Mouse (Mus musculus): Measurements from ENCODE around the gene Kcnip1. TPM values are rescaled to one million over a fixed set of nuclear protein-coding genes. Genes with fewer than 3 reads are reported as not detected.

Gene Kcnip1
- polyA plus RNA-seq, 1 experiment from 2014 or later = 3.9 TPM

DNA sequence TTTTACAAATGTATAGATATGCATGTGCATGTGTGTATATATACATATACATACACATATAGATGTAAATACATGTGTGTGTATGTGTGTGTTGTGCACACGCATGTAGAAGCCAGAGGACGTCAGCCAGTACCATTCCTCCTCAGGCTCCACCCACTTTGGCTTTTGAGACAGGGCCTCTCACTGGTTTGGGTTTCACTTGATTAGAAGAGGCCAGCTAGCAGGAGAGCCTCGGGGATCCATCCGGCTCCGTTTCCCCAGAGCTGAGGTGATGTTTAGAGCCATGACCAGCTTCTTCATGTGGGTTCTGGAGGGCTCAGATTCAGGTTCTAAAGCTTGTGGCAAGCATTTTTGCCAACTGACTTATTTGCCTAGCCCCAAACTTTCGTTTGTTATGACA, 89.5 kb downstream of the Kcnip1 start:
- DNase-seq (ENCODE audit: low spot score) (no peak), ATAC-seq (ENCODE audit: low FRiP score, low TSS enrichment) (no peak)
- WGBS = 63% methylated on average over 6 of the region's 6 CpGs
- H3K4me3 ChIP-seq (ENCODE audit: low read depth, low read length) = no peak overlapping the region
- TF ChIP-seq EP300 (optimal IDR thresholded peaks at IDR 0.05) = no peak
- TF ChIP-seq CTCF (IDR thresholded peaks at IDR 0.05; ENCODE audit: low read depth) = no peak
- H3K27me3 ChIP-seq (ENCODE audit: control insufficient read depth, insufficient read depth, low read length) = no peaks in the 10 kb centered on the region
- no peak overlapping the region for H3K4me2 ChIP-seq (replicated peaks; ENCODE audit: low read depth)
- no peak overlapping the region for H3K27ac ChIP-seq (replicated peaks)
- H3K4me1 ChIP-seq (replicated peaks; ENCODE audit: control insufficient read depth, insufficient read depth) = no peaks in the 10 kb centered on the region
- H3K9ac ChIP-seq (ENCODE audit: low read length) = no peak overlapping the region
- no peaks in the 10 kb centered on the region for H3K36me3 ChIP-seq (ENCODE audit: control insufficient read depth, insufficient read depth, low read length)
- H3K9me3 ChIP-seq (ENCODE audit: control insufficient read depth, low read length) = no peaks in the 10 kb centered on the region

DNA sequence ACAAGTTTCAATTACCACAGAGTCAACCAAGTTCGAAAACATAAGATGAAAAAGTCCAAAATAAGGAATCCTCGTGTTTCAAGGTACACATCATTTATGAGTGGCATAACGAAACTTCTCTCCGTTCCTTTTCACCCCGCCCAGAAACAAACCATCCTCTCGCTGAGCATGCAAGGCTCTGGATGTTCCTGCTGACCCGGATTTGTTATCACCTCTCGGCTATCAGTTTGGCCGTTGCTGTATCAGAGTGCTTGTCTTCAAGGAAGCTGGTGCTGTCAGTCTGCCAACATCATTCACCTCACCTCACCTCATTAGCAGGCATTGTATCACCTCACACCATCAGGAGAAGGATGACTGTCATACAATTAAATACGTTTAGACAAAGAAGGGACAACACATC, 90.6 kb downstream of the Kcnip1 start:
- TF ChIP-seq EP300 (optimal IDR thresholded peaks at IDR 0.05) (no peak), CTCF (IDR thresholded peaks at IDR 0.05; ENCODE audit: low read depth) (no peak)
- no peaks in the 10 kb centered on the region for H3K27me3 ChIP-seq (ENCODE audit: control insufficient read depth, insufficient read depth, low read length)
- no peaks in the 10 kb centered on the region for H3K36me3 ChIP-seq (ENCODE audit: control insufficient read depth, insufficient read depth, low read length)
- H3K4me3 ChIP-seq (ENCODE audit: low read depth, low read length) = no peak overlapping the region
- no peak overlapping the region for H3K9ac ChIP-seq (ENCODE audit: low read length)
- no peaks in the 10 kb centered on the region for H3K4me1 ChIP-seq (replicated peaks; ENCODE audit: control insufficient read depth, insufficient read depth)
- no peak overlapping the region for H3K4me2 ChIP-seq (replicated peaks; ENCODE audit: low read depth)
- H3K27ac ChIP-seq (replicated peaks) = no peak overlapping the region
- WGBS = 69% methylated on average over 10 of the region's 10 CpGs
- DNase-seq (ENCODE audit: low spot score) = no peak
- ATAC-seq (ENCODE audit: low FRiP score, low TSS enrichment) = no peak
- H3K9me3 ChIP-seq (ENCODE audit: control insufficient read depth, low read length) = no peaks in the 10 kb centered on the region

DNA sequence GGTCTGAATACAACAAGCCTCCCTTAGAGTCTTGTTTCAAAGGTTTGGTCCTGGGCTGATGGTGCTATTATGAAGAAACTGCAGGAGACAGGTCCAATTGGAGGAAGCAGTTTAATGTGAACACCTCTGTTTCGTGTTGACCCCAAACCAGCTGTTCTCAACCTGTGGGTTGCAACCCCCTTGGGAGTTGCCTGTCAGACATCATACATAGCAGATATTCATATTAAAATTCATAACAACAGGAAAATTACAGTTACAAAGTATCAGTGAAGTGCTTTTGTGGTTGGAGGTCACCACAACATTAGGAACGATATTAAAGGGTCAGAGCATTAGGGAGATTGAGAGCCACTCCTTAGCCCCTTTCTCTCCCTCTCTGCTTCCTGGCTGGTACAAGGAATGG, 91.2 kb downstream of the Kcnip1 start:
- ATAC-seq (ENCODE audit: low FRiP score, low TSS enrichment) = no peak
- no peaks in the 10 kb centered on the region for H3K9me3 ChIP-seq (ENCODE audit: control insufficient read depth, low read length)
- no peak overlapping the region for H3K4me2 ChIP-seq (replicated peaks; ENCODE audit: low read depth)
- no peaks in the 10 kb centered on the region for H3K36me3 ChIP-seq (ENCODE audit: control insufficient read depth, insufficient read depth, low read length)
- no peak for DNase-seq (ENCODE audit: low spot score)
- H3K27ac ChIP-seq (replicated peaks) = no peak overlapping the region
- H3K4me3 ChIP-seq (ENCODE audit: low read depth, low read length) = no peak overlapping the region
- no peaks in the 10 kb centered on the region for H3K4me1 ChIP-seq (replicated peaks; ENCODE audit: control insufficient read depth, insufficient read depth)
- no peak overlapping the region for H3K9ac ChIP-seq (ENCODE audit: low read length)
- TF ChIP-seq CTCF (IDR thresholded peaks at IDR 0.05; ENCODE audit: low read depth) (no peak), EP300 (optimal IDR thresholded peaks at IDR 0.05) (no peak)
- 66% methylated on average over 2 of the region's 2 CpGs for WGBS
- H3K27me3 ChIP-seq (ENCODE audit: control insufficient read depth, insufficient read depth, low read length) = no peaks in the 10 kb centered on the region

GRCm38 (mm10) chr11:33891084-33891483, 101.9 kb downstream of the Kcnip1 start:
- WGBS = 64% methylated on average over 4 of the region's 4 CpGs
- ATAC-seq (ENCODE audit: low FRiP score, low TSS enrichment) (no peak), DNase-seq (ENCODE audit: low spot score) (no peak)
- Histone ChIP-seq H3K9ac (ENCODE audit: low read length) (no peak overlapping the region), H3K36me3 (ENCODE audit: control insufficient read depth, insufficient read depth, low read length) (no peaks in the 10 kb centered on the region), H3K4me1 (replicated peaks; ENCODE audit: control insufficient read depth, insufficient read depth) (no peaks in the 10 kb centered on the region), H3K9me3 (ENCODE audit: control insufficient read depth, low read length) (no peaks in the 10 kb centered on the region), H3K4me3 (ENCODE audit: low read depth, low read length) (no peak overlapping the region), H3K4me2 (replicated peaks; ENCODE audit: low read depth) (no peak overlapping the region), H3K27me3 (ENCODE audit: control insufficient read depth, insufficient read depth, low read length) (no peaks in the 10 kb centered on the region), H3K27ac (replicated peaks) (no peak overlapping the region)
- TF ChIP-seq CTCF (IDR thresholded peaks at IDR 0.05; ENCODE audit: low read depth) (no peak), EP300 (optimal IDR thresholded peaks at IDR 0.05) (no peak)

GRCm38 (mm10) chr11:33890382-33890781, 102.6 kb downstream of the Kcnip1 start:
- TF ChIP-seq EP300 (optimal IDR thresholded peaks at IDR 0.05) = no peak
- no peak for TF ChIP-seq CTCF (IDR thresholded peaks at IDR 0.05; ENCODE audit: low read depth)
- H3K36me3 ChIP-seq (ENCODE audit: control insufficient read depth, insufficient read depth, low read length) = no peaks in the 10 kb centered on the region
- H3K9me3 ChIP-seq (ENCODE audit: control insufficient read depth, low read length) = no peaks in the 10 kb centered on the region
- no peak overlapping the region for H3K4me2 ChIP-seq (replicated peaks; ENCODE audit: low read depth)
- H3K9ac ChIP-seq (ENCODE audit: low read length) = no peak overlapping the region
- no peaks in the 10 kb centered on the region for H3K27me3 ChIP-seq (ENCODE audit: control insufficient read depth, insufficient read depth, low read length)
- 87% methylated on average over 2 of the region's 2 CpGs for whole genome bisulfite sequencing
- H3K4me1 ChIP-seq (replicated peaks; ENCODE audit: control insufficient read depth, insufficient read depth) = no peaks in the 10 kb centered on the region
- ATAC-seq (ENCODE audit: low FRiP score, low TSS enrichment) (no peak), DNase-seq (ENCODE audit: low spot score) (no peak)
- no peak overlapping the region for H3K27ac ChIP-seq (replicated peaks)
- no peak overlapping the region for H3K4me3 ChIP-seq (ENCODE audit: low read depth, low read length)

- TF ChIP-seq CTCF (IDR thresholded peaks at IDR 0.05; ENCODE audit: low read depth) (no peak), EP300 (optimal IDR thresholded peaks at IDR 0.05) (no peak)
- Histone ChIP-seq H3K36me3 (ENCODE audit: control insufficient read depth, insufficient read depth, low read length) (no peaks in the 10 kb centered on the region), H3K4me3 (ENCODE audit: low read depth, low read length) (no peak overlapping the region), H3K4me1 (replicated peaks; ENCODE audit: control insufficient read depth, insufficient read depth) (no peaks in the 10 kb centered on the region; the same call in 1 of the 2 replicates), H3K9me3 (ENCODE audit: control insufficient read depth, low read length) (no peaks in the 10 kb centered on the region), H3K27me3 (ENCODE audit: control insufficient read depth, insufficient read depth, low read length) (no peaks in the 10 kb centered on the region), H3K4me2 (replicated peaks; ENCODE audit: low read depth) (no peak overlapping the region), H3K27ac (replicated peaks) (no peak overlapping the region), H3K9ac (ENCODE audit: low read length) (no peak overlapping the region)
- WGBS = 79% methylated on average over 3 of the region's 3 CpGs
- no peak for ATAC-seq (ENCODE audit: low FRiP score, low TSS enrichment)
- DNase-seq (ENCODE audit: low spot score) = no peak
These were observed 105.3 kb downstream of the Kcnip1 start for GRCm38 (mm10) chr11:33887660-33888059.

All from stomach, postnatal 0 days (tissue).